Mouse (Mus musculus) WW6 (cell line): ENCODE measurements around the gene Sun2.

ENCODE experiments used
- DNase-seq: peaks from one replicate; pipeline ENCODE4 v3.0.0-alpha.2; 2013; ENCODE audit warnings: low read depth, low spot score

Sun2 gene

DNA sequence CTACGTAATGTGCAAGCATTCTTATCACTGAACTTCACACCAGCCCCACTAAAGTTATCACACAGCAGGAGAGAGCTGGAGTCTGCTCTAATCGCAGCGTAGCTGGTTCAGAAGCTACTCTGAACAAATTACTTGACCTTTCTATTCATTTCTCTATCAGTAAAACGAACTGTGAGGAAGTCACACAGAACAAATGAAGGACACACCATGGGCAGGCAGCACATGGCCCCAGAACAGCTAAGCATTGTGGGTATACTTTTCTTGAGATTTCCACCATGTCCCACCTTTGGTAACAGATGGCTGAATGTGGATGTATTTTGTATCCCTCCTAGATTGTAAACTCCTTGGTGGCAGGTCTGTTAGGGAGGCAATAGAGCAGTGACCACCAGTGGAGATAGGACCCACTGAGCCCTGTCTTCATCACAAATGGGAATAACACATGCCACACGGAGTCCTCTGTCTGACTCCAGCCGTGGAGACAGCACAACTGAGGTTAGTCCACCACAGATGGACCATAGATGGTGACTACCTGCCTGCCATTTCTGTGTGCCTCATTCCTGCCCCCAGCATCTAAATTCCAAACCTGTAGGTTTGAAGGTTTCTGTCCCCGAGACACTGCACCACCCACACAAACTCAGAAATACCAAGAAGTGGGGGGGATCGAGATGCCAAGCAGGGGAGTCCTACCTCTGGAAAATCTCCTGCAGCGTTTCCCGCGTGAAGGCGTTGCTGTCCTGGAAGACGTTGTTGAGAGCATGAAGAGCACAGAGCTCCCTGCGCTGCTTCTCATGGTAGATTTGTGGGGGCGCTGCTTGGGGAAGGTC is 56.1 kb downstream of the Sun2 start:
- DNase-seq: no peak

DNA sequence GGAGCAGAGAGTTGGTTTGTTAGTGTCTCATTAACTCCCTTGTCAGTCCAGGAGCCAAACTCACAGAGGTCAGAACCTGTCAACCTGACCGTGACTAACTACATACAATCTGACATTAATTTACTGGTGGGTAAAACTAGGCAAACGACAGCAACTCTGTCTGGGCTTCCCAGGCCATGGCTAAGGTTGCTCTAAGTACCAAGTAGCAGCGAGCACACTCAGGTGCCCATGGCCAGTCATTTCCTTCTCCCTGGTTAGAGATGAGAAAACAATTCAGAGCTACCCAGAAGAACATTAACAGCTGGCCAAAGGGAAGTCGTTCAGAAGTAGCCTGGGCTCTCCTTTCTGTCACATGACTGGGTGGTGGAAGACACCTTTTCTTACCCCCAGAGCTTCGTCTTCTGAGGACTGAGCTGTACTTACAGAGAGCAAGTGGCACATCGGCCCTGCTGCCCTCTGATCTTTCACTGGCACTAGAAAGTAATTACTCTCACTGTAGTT is 57.1 kb downstream of the Sun2 start:
- DNase-seq: no peak

GRCm38 (mm10) chr15:79684616-79685015 is 57.7 kb downstream of the Sun2 start:
- DNase-seq: no peak

- DNase-seq: no peak
These were observed 58.5 kb downstream of the Sun2 start for GRCm38 (mm10) chr15:79683707-79684465.

DNA sequence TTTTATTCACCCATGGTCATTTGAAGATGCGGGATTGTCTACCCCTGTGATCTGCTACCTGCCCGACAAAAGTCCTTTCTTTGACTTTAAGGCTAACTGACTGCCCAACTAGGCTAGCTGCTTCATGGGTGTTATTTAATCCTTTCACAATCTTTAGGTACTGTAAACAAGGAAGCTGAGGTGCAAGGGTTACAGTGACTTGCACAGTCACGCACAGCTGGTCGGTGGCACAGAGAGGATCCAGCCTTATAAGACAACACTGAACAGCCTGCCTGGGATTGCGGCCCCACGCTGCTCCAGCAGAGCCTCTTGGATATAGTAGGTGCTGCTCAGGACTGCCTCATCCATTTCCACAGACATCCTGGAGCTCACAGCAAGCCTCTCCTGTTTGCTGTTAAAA is 59.2 kb downstream of the Sun2 start:
- no peak for DNase-seq

- DNase-seq: no peak
These were observed 60.4 kb downstream of the Sun2 start for GRCm38 (mm10) chr15:79681973-79682372.

GRCm38 (mm10) chr15:79677936-79678335 is 64.4 kb downstream of the Sun2 start:
- no peak for DNase-seq
